Mouse (Mus musculus): ENCODE data around the gene Bcap29. TPM values are rescaled to one million over a fixed set of nuclear protein-coding genes. Genes with fewer than 3 reads are reported as not detected.
"Not testable (repeated sequence)": the region's sequence is repeated elsewhere in the genome, so short reads cannot be mapped to it uniquely, and the experiment has no call there.

The Bcap29 gene
- polyA plus RNA-seq, 1 experiment: 33.1 TPM

DNA sequence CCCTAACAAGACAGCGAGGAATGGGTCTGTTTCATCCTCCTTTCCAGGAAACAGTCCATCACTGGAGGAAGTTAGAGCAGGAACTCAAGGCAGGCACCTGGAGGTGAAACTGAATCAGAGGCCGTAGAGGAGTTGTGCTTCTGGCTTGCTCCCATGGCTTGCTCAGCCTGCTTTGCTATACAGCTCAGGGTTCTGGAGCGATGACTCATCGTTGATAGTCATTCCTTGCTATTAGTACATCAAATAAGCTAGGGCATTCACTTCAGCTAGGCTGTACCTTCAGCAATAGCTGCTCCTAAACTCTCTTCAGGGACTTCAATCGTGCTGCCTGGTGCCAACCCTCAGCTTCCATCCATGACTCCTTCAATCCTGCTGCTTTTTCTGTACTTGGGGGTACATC lies 60.0 kb downstream of the Bcap29 start:
- no peak overlapping the region for H3K9ac ChIP-seq (ENCODE audit: low read depth, poor library complexity, severe bottlenecking)
- H3K27me3 ChIP-seq (ENCODE audit: control insufficient read depth, insufficient read depth, low read length, poor library complexity, severe bottlenecking): no peaks in the 10 kb centered on the region
- H3K4me3 ChIP-seq (ENCODE audit: low read depth, low read length): no peak overlapping the region
- H3K4me1 ChIP-seq (ENCODE audit: control insufficient read depth, insufficient read depth, low read length): no peaks in the 10 kb centered on the region
- H3K9me3 ChIP-seq (replicated peaks; ENCODE audit: control insufficient read depth, insufficient read depth, low read length, poor library complexity, severe bottlenecking): no peaks in the 10 kb centered on the region
- TF ChIP-seq CTCF (IDR thresholded peaks at IDR 0.05; ENCODE audit: low read depth, low read length): no peak
- no peak overlapping the region for H3K27ac ChIP-seq (ENCODE audit: insufficient read depth, low read length)
- no peaks in the 10 kb centered on the region for H3K36me3 ChIP-seq (ENCODE audit: control insufficient read depth, insufficient read depth, low read length, poor library complexity, severe bottlenecking)

DNA sequence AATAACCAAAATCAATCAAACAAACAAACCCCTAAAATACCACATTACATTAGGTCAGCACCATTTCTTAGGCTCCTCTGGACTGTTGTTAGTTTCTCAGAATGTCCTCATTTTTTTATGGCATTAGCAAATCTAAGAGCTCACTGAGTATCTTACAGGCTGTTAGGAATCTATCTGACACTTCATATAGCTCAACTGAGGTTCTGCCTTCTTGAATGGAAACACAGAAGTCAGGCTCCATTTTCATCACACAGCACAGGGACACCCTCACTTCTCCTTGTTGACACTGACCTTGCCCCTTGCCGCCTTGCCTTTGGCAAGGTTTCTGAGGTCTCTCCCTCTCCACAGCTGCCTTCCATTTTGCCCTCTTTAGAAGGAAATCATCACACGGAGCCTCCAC lies 64.7 kb downstream of the Bcap29 start:
- H3K4me1 ChIP-seq (ENCODE audit: control insufficient read depth, insufficient read depth, low read length): no peaks in the 10 kb centered on the region
- H3K36me3 ChIP-seq (ENCODE audit: control insufficient read depth, insufficient read depth, low read length, poor library complexity, severe bottlenecking): no peaks in the 10 kb centered on the region
- H3K9me3 ChIP-seq (replicated peaks; ENCODE audit: control insufficient read depth, insufficient read depth, low read length, poor library complexity, severe bottlenecking): no peaks in the 10 kb centered on the region
- TF ChIP-seq EP300 (IDR thresholded peaks at IDR 0.05; ENCODE audit: insufficient read depth, low read depth, low read length) (no peak), POLR2A (IDR thresholded peaks at IDR 0.05; ENCODE audit: insufficient read depth, low read length) (no peak), CTCF (IDR thresholded peaks at IDR 0.05; ENCODE audit: low read depth, low read length) (no peak)
- H3K9ac ChIP-seq (ENCODE audit: low read depth, poor library complexity, severe bottlenecking): no peak overlapping the region
- no peaks in the 10 kb centered on the region for H3K27me3 ChIP-seq (ENCODE audit: control insufficient read depth, insufficient read depth, low read length, poor library complexity, severe bottlenecking)
- no peak overlapping the region for H3K27ac ChIP-seq (ENCODE audit: insufficient read depth, low read length)
- H3K4me3 ChIP-seq (ENCODE audit: low read depth, low read length): no peak overlapping the region

DNA sequence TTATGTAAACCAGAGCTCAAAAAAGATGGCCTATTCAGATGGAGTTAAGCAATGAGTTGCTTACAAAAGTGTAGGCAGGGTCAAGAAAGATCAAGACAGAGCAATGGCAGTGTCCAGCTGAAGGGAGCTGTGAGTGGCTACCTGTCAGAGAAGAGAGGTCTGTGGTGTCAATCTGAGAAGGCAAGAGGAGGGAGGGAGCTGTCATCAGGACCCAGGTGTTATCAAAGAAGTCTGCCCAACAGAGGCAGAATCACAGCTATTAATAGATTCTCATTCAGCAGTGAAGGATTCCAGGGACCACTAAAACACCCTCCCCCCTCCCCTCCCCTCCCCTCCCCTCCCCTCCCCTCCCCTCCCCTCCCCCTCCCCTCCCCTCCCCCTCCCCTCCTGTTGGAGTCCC lies 65.8 kb downstream of the Bcap29 start:
- Histone ChIP-seq H3K9ac (ENCODE audit: low read depth, poor library complexity, severe bottlenecking) (no peak overlapping the region), H3K27ac (ENCODE audit: insufficient read depth, low read length) (no peak overlapping the region), H3K4me3 (ENCODE audit: low read depth, low read length) (no peak overlapping the region), H3K4me1 (ENCODE audit: control insufficient read depth, insufficient read depth, low read length) (no peaks in the 10 kb centered on the region), H3K9me3 (replicated peaks; ENCODE audit: control insufficient read depth, insufficient read depth, low read length, poor library complexity, severe bottlenecking) (no peaks in the 10 kb centered on the region), H3K36me3 (ENCODE audit: control insufficient read depth, insufficient read depth, low read length, poor library complexity, severe bottlenecking) (no peaks in the 10 kb centered on the region), H3K27me3 (ENCODE audit: control insufficient read depth, insufficient read depth, low read length, poor library complexity, severe bottlenecking) (no peaks in the 10 kb centered on the region)
- no peak for TF ChIP-seq POLR2A (IDR thresholded peaks at IDR 0.05; ENCODE audit: insufficient read depth, low read length)
- TF ChIP-seq EP300 (IDR thresholded peaks at IDR 0.05; ENCODE audit: insufficient read depth, low read depth, low read length): no peak
- TF ChIP-seq CTCF (IDR thresholded peaks at IDR 0.05; ENCODE audit: low read depth, low read length): no peak

DNA sequence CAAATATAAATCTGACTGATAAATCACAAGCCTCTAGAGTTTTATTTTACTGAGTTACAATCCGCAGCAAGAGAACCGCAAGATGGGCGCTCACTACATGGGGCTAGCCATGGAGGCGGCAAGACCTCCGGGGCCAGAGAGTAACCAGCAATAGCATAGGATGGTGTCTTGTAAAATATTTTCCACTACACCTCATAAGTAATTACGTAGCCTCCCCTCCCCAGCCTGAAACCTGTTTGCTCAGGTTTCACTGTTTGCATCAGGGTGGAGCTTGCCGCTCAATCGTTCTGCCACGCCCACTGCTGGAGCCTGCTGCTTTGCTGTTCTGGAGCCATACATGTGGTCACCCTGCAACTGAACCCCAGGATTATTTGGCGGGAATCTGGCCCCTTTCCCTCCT lies 66.9 kb downstream of the Bcap29 start:
- H3K27me3 ChIP-seq (ENCODE audit: control insufficient read depth, insufficient read depth, low read length, poor library complexity, severe bottlenecking); H3K4me3 ChIP-seq (ENCODE audit: low read depth, low read length); H3K36me3 ChIP-seq (ENCODE audit: control insufficient read depth, insufficient read depth, low read length, poor library complexity, severe bottlenecking); H3K4me1 ChIP-seq (ENCODE audit: control insufficient read depth, insufficient read depth, low read length); H3K9ac ChIP-seq (ENCODE audit: low read depth, poor library complexity, severe bottlenecking); H3K27ac ChIP-seq (ENCODE audit: insufficient read depth, low read length); H3K9me3 ChIP-seq (replicated peaks; ENCODE audit: control insufficient read depth, insufficient read depth, low read length, poor library complexity, severe bottlenecking): not testable (repeated sequence)

DNA sequence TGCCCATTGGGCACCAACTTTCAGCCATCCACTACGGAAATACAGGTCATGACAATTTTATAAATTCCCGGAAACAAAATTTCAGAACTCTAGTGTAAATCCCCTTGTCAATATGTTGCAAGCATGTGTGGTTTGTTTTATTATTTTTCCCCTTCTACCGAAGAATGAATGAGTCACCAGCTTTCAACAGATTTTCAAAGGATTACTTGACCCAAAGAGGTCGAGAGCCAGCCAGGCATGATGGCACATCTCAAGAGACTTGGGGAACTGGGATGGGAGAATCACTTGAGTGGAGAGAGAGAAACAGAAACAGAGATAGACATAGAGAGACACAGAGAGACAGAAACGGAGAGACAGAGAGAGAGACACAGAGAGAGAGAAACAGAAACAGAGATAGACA lies 73.7 kb downstream of the Bcap29 start:
- Histone ChIP-seq H3K9me3 (replicated peaks; ENCODE audit: control insufficient read depth, insufficient read depth, low read length, poor library complexity, severe bottlenecking) (no peaks in the 10 kb centered on the region), H3K9ac (ENCODE audit: low read depth, poor library complexity, severe bottlenecking) (no peak overlapping the region), H3K4me3 (ENCODE audit: low read depth, low read length) (no peak overlapping the region), H3K36me3 (ENCODE audit: control insufficient read depth, insufficient read depth, low read length, poor library complexity, severe bottlenecking) (no peaks in the 10 kb centered on the region), H3K27ac (ENCODE audit: insufficient read depth, low read length) (no peak overlapping the region), H3K27me3 (ENCODE audit: control insufficient read depth, insufficient read depth, low read length, poor library complexity, severe bottlenecking) (peaks cover 7% of the 10 kb centered on the region), H3K4me1 (ENCODE audit: control insufficient read depth, insufficient read depth, low read length) (no peaks in the 10 kb centered on the region)
- TF ChIP-seq EP300 (IDR thresholded peaks at IDR 0.05; ENCODE audit: insufficient read depth, low read depth, low read length) (no peak), POLR2A (IDR thresholded peaks at IDR 0.05; ENCODE audit: insufficient read depth, low read length) (no peak), CTCF (IDR thresholded peaks at IDR 0.05; ENCODE audit: low read depth, low read length) (no peak)

DNA sequence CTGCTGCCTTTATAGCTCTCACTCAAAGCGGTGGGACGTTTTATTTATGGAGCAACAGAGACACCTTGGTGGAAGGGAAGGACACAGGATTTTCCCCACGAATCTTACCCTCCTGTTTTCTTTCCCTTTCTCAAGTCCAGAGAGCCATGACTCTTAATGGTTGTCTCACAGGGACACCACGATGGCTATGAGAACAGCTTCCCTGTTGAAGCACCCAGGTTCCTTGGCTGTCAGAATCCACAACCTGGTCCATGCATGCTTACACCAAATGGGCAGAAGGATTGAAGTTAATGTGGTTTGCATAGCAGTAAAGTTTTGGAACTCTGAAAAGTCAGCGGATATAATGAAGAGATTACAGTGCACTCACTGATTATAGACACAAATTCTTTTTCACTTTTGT lies 74.5 kb downstream of the Bcap29 start:
- Histone ChIP-seq H3K4me3 (ENCODE audit: low read depth, low read length) (no peak overlapping the region), H3K27me3 (ENCODE audit: control insufficient read depth, insufficient read depth, low read length, poor library complexity, severe bottlenecking) (peaks cover 7% of the 10 kb centered on the region), H3K9me3 (replicated peaks; ENCODE audit: control insufficient read depth, insufficient read depth, low read length, poor library complexity, severe bottlenecking) (no peaks in the 10 kb centered on the region), H3K27ac (ENCODE audit: insufficient read depth, low read length) (no peak overlapping the region), H3K4me1 (ENCODE audit: control insufficient read depth, insufficient read depth, low read length) (no peaks in the 10 kb centered on the region), H3K36me3 (ENCODE audit: control insufficient read depth, insufficient read depth, low read length, poor library complexity, severe bottlenecking) (no peaks in the 10 kb centered on the region), H3K9ac (ENCODE audit: low read depth, poor library complexity, severe bottlenecking) (no peak overlapping the region)
- no peak for TF ChIP-seq CTCF (IDR thresholded peaks at IDR 0.05; ENCODE audit: low read depth, low read length)

DNA sequence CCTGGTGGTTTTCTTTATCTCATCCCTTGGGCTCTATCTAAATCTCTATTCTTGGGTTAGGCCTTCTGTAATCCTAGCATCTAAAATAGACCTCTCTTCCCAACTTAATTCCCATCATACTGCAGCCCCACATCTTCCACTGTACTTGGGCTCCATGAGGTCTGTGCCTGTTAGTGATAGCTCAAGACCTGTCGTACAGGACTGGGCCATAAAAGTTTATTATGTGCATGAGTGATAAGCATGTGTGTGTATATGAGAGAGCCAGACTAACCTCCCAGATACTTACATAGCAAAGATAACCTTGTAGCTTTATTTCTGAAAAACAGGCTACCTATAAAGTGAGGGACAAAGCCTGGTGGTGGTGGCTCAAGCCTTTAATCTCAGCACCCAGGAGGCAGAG lies 80.1 kb downstream of the Bcap29 start:
- TF ChIP-seq POLR2A (IDR thresholded peaks at IDR 0.05; ENCODE audit: insufficient read depth, low read length) (no peak), EP300 (IDR thresholded peaks at IDR 0.05; ENCODE audit: insufficient read depth, low read depth, low read length) (no peak), CTCF (IDR thresholded peaks at IDR 0.05; ENCODE audit: low read depth, low read length) (no peak)
- Histone ChIP-seq H3K36me3 (ENCODE audit: control insufficient read depth, insufficient read depth, low read length, poor library complexity, severe bottlenecking) (no peaks in the 10 kb centered on the region), H3K27me3 (ENCODE audit: control insufficient read depth, insufficient read depth, low read length, poor library complexity, severe bottlenecking) (peaks cover 4% of the 10 kb centered on the region), H3K27ac (ENCODE audit: insufficient read depth, low read length) (no peak overlapping the region), H3K4me3 (ENCODE audit: low read depth, low read length) (no peak overlapping the region), H3K9me3 (replicated peaks; ENCODE audit: control insufficient read depth, insufficient read depth, low read length, poor library complexity, severe bottlenecking) (no peaks in the 10 kb centered on the region), H3K4me1 (ENCODE audit: control insufficient read depth, insufficient read depth, low read length) (no peaks in the 10 kb centered on the region), H3K9ac (ENCODE audit: low read depth, poor library complexity, severe bottlenecking) (no peak overlapping the region)

Data from ES-Bruce4 (cell line).